Mouse (Mus musculus): ENCODE data around the gene Steap4.
"Not testable (repeated sequence)": the region's sequence is repeated elsewhere in the genome, so short reads cannot be mapped to it uniquely, and the experiment has no call there.

The Steap4 gene

DNA sequence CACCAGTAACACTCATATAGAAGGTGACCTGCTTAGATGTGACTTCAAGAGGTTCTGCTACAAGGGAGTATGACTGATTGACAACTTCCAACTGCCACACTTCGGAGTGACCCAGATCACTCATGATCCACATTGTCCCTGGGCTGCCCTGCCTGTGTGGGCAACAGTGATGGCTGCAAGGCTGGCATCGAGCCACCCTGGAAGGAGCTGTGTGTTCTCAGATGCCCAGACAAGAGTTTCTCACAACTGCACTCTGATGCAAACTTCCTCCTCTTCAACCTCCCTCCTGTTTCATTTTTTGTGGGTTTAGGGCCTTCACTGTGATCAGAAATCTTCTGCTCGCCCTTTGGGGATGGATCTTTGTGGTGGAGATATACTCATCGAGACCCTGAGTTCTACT lies 28.2 kb downstream of the Steap4 start:
- DNase-seq (ENCODE audit: low read depth, low spot score): no peak

DNA sequence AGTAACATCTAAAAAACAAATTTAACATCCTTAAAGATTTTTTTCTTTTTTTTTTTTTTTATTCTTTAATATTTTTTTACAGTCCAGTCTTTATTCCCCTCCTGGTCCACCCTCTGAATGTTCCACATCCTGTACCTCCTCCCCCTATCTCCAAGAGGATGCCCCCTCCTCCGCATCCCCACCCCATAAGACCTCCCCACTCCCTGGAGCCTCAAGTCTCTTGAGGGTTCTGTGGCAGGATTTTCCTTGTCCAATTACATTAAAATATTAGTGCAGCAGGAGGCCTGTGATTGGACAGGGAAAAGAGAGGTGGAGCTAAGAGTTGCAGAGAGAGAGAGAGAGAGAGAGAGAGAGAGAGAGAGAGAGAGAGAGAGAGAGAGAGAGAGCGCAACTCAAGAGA lies 31.4 kb downstream of the Steap4 start:
- not testable (repeated sequence) for DNase-seq (ENCODE audit: low read depth, low spot score)

DNA sequence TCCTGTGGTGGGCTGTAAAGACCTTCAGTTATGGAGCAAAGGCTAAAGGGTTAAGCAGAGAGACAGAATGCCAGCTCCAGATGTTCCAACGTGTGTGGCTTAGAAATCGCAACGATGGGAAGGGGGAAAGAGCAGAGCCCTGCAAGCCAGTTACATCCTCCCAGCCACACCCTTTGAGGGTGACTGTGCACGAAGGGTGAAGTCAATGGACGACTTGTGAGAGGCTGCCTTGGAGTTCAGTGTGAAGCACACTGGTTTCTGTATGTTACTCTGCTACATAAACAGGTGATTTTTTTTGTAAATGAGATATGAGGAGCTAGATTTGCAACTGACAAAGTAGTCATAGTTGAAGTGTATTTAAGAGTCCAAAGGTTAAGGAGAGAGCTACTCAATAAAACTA lies 33.5 kb downstream of the Steap4 start:
- no peak for DNase-seq (ENCODE audit: low read depth, low spot score)

DNA sequence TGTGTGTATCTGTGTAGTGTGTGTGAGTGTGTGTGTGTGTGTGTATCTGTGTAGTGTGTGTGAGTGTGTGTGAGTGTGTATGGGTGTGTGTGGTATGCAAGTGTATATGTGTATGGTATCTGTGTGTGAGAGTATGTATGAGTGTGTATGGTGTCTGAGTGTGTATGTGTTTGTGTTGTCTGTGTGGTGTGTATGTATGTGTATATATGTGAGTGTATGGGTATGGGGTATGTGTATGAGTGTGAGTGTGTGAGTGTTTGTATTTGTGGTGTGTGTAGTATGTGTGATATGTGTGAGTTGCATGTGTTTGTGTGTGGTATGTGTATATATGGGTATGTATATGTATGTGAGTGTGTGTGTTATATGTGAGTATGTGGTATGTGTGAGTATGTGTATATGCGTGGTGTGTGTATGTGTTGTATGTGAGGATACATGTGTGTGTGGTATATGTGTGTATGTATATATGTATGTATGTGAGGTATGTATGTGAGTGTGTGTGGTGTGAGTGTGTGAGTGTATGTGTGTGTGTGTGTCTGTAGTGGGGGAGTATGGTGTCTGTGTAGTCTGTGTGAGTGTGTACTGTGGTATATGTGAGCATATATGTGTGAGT lies 35.1 kb downstream of the Steap4 start:
- no peak for DNase-seq (ENCODE audit: low read depth, low spot score)

DNA sequence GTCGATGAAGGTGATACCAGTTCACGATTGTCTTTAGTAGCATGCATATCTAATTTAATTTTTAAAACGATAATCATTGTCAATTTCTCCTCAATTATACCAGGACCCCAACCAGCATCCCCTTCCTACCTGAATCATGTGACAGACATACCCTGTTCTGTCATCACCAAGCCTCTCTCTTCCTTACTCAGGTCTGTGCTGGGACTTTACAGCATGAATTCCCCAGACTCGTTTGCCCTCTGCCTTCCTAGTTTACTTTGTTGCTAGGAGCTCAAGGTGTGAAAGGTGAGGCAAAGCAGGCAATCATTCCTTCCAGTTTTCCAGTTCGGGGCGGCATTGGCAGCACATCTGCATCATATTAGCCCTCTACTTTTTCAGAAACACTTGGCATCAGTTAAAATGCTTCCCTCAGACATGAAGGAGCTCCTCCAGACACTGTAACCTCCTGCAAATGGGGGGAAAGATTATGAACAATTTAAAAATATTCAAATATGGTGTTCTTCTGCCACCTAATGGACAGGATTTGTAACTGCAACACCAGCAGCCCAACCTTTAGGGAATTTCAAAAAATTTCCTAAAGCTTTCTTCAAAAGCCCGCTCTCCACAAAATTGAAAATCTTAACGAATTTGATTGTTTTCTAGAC lies 36.3 kb downstream of the Steap4 start:
- DNase-seq (ENCODE audit: low read depth, low spot score): no peak

DNA sequence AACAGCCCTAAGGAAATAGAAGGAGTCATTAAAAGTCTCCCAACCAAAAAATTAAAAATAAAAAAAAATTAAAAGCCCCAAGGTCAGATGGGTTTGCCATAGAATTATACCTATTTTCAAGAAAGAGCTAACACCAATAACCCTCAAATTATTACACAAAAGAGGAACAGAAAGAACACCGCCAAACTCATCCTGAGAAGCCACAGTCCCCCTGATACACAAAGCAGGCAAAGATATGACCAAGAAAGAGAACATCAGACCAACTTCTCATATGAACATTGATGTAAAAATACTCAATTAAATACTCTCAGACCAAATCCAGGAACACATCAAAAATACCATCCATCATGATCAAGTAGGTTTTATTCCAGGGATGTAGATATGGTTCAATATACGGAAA lies 36.8 kb downstream of the Steap4 start:
- no peak for DNase-seq (ENCODE audit: low read depth, low spot score)

DNA sequence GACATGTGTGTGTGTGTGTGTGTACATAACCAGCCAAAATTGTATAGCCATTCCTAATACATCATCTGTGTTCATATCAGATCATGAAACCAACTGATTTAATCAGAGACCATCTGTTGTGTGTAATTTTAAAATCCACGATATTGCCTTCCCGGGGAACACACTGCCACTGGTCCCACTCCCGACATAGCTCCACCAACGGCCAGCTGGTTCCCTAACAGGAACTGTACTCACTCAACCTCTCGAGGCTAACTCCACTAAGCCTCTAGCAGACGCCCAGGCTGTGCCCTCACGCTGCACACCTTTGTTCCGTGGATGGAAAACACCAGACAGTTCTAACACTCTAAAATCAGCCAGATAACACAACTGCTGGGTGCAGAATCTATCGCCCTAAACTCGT lies 40.2 kb downstream of the Steap4 start:
- DNase-seq (ENCODE audit: low read depth, low spot score): no peak

DNA sequence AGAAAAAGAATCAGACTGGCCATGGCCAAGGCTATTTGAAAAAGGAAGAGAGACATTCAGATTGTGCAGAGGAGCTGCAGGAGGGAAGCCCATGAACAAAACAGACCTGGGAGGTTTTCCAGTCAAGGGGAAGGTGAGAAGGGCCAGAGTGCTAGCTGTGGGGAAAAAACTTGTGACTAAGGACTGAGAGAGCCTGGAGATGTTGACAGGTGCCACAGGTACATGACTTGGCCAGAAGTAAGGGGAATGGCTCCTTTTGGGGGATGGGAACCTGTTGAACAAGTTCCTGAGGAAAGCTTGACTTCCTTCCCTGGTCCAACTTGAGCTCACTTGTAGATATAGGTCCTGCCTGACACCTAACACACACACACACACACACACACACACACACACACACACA lies 42.6 kb downstream of the Steap4 start:
- DNase-seq (ENCODE audit: low read depth, low spot score): no peak

DNA sequence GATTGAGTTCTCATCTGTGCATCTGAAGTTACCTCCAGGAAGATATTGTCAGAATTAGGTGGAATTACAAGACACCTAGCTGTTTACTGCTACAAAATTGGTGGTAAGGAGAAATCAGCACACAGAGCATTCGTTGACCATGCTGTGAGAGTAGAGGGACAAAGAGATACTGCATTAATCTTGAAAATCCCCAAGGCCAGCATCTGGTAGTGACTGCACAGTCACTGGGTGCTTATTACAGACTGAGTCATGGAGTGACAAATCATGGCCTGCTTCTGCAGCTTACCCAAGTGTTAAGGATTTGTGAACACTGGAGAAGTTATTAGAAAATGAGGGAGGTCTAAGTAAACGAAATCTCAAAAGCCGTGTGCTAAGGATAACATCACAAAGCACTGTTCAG lies 53.0 kb downstream of the Steap4 start:
- DNase-seq (ENCODE audit: low read depth, low spot score): no peak

Data from skeletal muscle tissue, adult 2 months (tissue).